Mouse (Mus musculus) forebrain, embryonic 12.5 days (tissue): Measurements from ENCODE around the gene Agbl3. TPM values are rescaled to one million over a fixed set of nuclear protein-coding genes. Genes with fewer than 3 reads are reported as not detected.

Experiments
- ATAC-seq: fragments of 200-750 bp; cut with Nextera tagmentation; 2 replicates; pipeline ENCODE4 v1.8.0; 2017; ENCODE audit warnings: moderate TSS enrichment; ENCODE audit not compliant: low FRiP score
- H3K27ac ChIP-seq: fragments of 300-500 bp; sonication (generic); 2 replicates; pipeline ENCODE4 v1.5.1; 2016; ENCODE audit warnings: mild to moderate bottlenecking
- H3K27me3 ChIP-seq: fragments of 300-500 bp; sonication (generic); 2 replicates; pipeline ENCODE4 v1.6.1; 2016; ENCODE audit warnings: mild to moderate bottlenecking
- H3K36me3 ChIP-seq: fragments of 300-500 bp; sonication (generic); replicated peaks from 2 replicates; pipeline ENCODE4 v1.6.1; 2016; ENCODE audit warnings: mild to moderate bottlenecking
- H3K4me1 ChIP-seq: fragments of 300-500 bp; sonication (generic); 2 replicates; pipeline ENCODE4 v1.6.1; 2016
- H3K4me2 ChIP-seq: fragments of 300-500 bp; sonication (generic); 2 replicates; pipeline ENCODE4 v1.6.1; 2016; ENCODE audit warnings: mild to moderate bottlenecking, moderate library complexity
- H3K4me3 ChIP-seq: fragments of 300-500 bp; sonication (generic); replicated peaks from 2 replicates; pipeline ENCODE4 v1.5.1; 2016; ENCODE audit warnings: mild to moderate bottlenecking
- H3K9ac ChIP-seq: fragments of 300-500 bp; sonication (generic); 2 replicates; pipeline ENCODE4 v1.6.1; 2016; ENCODE audit warnings: mild to moderate bottlenecking
- H3K9me3 ChIP-seq: fragments of 300-500 bp; sonication (generic); 2 replicates; pipeline ENCODE4 v1.6.1; 2016
- WGBS: fragments of 180-500 bp; shearing (Covaris S2); methylation state at CpG from one replicate; pipeline ENCODE4 v1.1.7; 2016; 5-methylcytosine and 5-hydroxymethylcytosine counted together
- polyA plus RNA-seq: library from polyadenylated mRNA; unstranded; fragments of >200 nt; fragmentation: Nextera tagmentation; extraction: Ambion mirVana; gene quantifications from 2 replicates; pipeline ENCODE4 v1.2.1, GENCODE M21; 2016

Gene Agbl3
- polyA plus RNA-seq, 1 experiment from 2014 or later, result 5.2 TPM

DNA sequence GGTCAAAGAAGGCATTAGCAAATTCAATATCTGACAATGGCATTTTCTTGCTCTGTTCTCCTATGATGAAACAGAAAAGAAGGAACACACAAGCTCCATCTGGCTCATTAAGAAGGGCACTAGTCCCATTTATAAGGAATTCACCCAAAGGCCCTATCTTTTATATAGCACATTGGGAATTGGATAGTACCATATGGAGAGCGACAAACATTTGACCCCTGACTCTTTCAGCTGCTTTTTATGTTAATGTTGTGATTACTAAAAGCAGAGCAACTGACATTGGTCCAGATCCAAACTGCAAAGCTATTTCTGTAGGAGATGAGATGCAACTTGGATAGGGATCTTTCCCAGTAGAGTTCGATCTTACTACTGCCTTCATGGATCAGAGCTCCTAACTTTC is 21.9 kb upstream of the Agbl3 start:
- H3K36me3 ChIP-seq, result peaks cover 38% of the 10 kb centered on the region
- no peak for ATAC-seq
- no peak overlapping the region for H3K9ac ChIP-seq
- H3K4me2 ChIP-seq, result no peak overlapping the region
- H3K27ac ChIP-seq, result no peak overlapping the region
- H3K9me3 ChIP-seq, result no peaks in the 10 kb centered on the region
- WGBS, result 90% methylated on average over 2 of the region's 2 CpGs
- H3K4me1 ChIP-seq, result no peaks in the 10 kb centered on the region
- no peaks in the 10 kb centered on the region for H3K27me3 ChIP-seq
- no peak overlapping the region for H3K4me3 ChIP-seq

DNA sequence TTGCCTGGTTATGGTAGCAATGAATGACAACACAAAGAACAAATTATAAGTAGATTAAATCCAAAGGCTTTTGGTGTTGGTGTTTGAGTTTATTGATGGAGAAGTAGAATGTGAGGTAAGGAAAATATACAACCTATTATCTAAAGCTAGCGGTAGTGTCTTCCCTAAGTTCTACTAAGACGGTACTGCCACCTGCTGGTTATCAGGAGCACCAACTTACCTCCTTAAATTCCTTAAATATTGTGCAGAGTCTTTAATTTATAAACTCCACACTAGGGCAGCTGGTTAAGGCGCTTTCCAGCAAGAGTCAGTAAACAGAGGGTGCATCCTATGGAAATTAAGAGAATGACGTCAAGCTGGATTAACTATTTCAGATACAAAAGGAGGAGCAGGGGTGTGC is 20.2 kb upstream of the Agbl3 start:
- H3K27ac ChIP-seq, result no peak overlapping the region
- no peak overlapping the region for H3K9ac ChIP-seq
- no peaks in the 10 kb centered on the region for H3K27me3 ChIP-seq
- H3K4me3 ChIP-seq, result no peak overlapping the region
- 54% methylated on average over 4 of the region's 4 CpGs for WGBS
- H3K9me3 ChIP-seq, result no peaks in the 10 kb centered on the region
- no peak for ATAC-seq
- peaks cover 38% of the 10 kb centered on the region for H3K36me3 ChIP-seq
- H3K4me1 ChIP-seq, result no peaks in the 10 kb centered on the region
- no peak overlapping the region for H3K4me2 ChIP-seq

DNA sequence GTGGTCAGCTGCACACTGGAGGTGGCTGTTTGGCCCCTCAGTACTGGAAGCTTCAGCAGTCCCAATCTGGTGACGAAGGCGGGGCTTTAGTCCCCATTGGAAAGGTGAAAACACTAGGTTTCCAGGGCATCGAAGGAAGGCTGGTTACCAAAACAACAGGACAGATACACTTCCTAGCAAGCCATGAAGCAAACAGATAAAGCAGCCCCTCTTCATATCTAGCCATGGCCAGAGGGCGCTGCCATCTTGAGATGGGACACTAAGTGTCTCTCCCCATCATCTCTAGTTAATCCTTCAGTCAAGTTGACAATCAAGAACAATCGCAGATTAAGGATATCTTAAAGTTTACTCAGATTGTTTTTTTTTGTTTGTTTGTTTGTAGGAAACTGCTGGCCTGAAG is 14.5 kb upstream of the Agbl3 start:
- Histone ChIP-seq H3K27me3 (no peaks in the 10 kb centered on the region), H3K27ac (no peak overlapping the region), H3K4me2 (no peak overlapping the region), H3K4me3 (no peak overlapping the region), H3K36me3 (peaks cover 22% of the 10 kb centered on the region), H3K4me1 (no peaks in the 10 kb centered on the region), H3K9ac (no peak overlapping the region), H3K9me3 (no peaks in the 10 kb centered on the region)
- ATAC-seq, result no peak
- 92% methylated on average over 5 of the region's 5 CpGs for WGBS

DNA sequence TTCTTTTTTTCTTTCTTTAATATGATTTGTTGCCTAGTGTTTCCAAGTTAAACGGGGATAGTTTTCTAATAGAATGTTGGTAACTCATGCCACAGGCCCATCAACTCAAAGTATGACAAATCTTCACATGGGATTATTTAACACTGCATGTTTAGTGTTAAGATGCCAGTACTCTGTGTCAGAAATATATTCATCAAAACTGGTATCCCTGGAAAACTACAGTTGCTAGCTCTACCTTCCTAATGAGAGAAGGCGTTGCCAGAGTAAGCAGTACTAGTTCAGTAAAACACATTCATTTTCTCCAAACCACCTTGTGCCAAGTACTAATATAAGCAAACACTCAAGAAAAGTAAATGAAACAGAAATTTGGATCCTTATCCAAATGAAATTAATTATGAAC is 10.2 kb upstream of the Agbl3 start:
- no peak for ATAC-seq
- H3K4me3 ChIP-seq, result no peak overlapping the region
- no peak overlapping the region for H3K4me2 ChIP-seq
- H3K27ac ChIP-seq, result no peak overlapping the region
- H3K36me3 ChIP-seq, result peaks cover 20% of the 10 kb centered on the region
- H3K9ac ChIP-seq, result no peak overlapping the region
- WGBS, result 93% methylated on average over 2 of the region's 2 CpGs
- H3K27me3 ChIP-seq, result no peaks in the 10 kb centered on the region
- no peaks in the 10 kb centered on the region for H3K9me3 ChIP-seq
- no peaks in the 10 kb centered on the region for H3K4me1 ChIP-seq

DNA sequence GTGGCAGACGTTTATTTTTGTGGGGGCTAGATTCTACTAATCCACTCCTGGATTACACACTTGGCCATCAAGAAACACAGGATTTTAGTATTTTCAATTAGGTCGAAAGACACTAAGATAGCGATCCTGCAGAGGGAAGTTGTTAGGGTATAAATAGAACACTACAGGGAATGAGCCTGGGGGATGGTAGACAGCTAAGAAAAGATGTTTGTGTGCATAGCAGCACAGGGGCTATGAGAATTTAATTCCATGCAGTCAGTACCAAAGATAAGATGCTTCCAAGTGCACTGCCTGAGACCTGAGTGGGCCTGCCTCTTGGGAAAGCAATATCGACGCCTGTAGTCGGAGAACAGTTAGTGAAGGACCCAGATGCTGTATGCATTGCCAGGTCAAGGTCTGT is 9.7 kb upstream of the Agbl3 start:
- Histone ChIP-seq H3K36me3 (peaks cover 20% of the 10 kb centered on the region), H3K4me2 (no peak overlapping the region), H3K27me3 (no peaks in the 10 kb centered on the region), H3K9ac (no peak overlapping the region), H3K4me3 (no peak overlapping the region), H3K9me3 (no peaks in the 10 kb centered on the region), H3K4me1 (no peaks in the 10 kb centered on the region), H3K27ac (no peak overlapping the region)
- ATAC-seq, result no peak
- WGBS, result 91% methylated on average over 6 of the region's 6 CpGs

DNA sequence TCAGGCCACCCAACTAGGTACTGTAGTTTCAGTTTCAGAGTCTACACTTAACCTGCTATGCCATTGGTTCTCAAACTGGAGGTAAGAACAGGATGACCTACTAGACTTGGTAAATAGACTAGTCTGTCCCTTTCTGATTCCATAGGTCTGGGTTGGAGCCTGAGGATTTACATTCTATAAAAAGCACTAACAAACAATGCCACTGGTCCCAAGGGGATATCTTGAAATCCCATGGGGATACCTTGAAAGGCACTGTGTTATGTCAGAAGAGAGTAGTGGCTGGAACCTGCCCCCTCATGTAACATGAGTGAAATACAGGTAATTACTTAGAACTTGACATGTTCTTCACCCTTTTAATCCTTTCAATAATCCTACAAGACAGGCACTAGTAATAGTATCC is 3.8 kb upstream of the Agbl3 start:
- Histone ChIP-seq H3K4me2 (no peak overlapping the region), H3K4me3 (no peak overlapping the region), H3K4me1 (0 out of 2 replicates have a peak, but pooled peaks cover 5% of the 10 kb centered on the region), H3K9me3 (no peaks in the 10 kb centered on the region), H3K36me3 (peaks cover 3% of the 10 kb centered on the region; the same call in 1 of the 2 replicates), H3K27ac (no peak overlapping the region), H3K9ac (no peak overlapping the region), H3K27me3 (no peaks in the 10 kb centered on the region; the same call in 1 of the 2 replicates)
- no peak for ATAC-seq

DNA sequence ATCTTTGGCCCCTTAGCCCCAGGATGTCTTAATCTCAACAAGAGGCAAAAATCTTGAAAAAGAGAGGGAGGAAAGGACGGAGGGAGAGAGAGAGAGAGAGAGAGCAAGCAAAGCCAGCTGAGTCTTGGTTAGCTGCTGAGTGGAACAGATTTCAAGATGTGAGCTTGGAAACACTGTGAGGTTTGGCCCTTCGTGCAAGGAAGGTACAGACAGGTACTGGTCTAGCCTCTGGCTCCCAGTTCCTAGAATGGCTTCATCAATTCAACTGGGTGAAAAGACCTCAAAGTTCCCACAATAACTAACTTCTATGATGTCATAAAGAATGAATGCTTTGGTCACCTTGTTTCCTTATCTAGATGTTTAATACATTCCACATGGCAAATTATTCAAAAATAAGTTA is 3.1 kb upstream of the Agbl3 start:
- no peaks in the 10 kb centered on the region for H3K9me3 ChIP-seq

DNA sequence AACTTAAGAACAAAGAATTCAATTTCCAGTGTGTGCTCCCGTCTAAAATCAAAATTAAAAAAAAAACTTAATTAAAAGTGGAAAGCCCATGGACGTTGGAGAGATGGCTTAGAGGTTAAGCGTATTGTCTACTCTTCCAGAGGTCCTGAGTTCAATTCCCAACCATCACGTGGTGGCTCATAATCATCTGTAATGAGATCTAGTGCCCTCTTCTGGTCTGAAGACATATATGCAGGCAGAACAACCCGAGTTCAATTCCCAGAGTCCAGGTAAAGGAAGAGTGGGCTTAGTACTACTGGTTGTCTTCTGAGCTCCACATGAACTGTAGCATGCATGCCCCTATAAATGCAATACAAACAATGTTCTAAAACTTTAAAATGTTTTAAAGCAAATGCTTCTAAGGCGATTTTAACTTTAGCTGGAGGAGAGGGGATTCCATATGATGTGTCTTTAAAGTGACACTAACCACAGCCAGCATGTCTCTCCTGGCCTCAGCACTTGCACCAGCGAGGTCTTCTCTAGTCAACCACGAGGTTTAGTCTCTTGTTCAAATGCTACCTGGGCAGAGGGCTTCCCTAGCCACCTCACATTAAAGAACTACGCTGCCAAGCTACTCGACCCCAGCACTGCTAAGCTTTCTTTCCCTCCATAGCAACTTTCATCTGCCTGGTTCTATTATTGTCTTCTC is 2.1 kb upstream of the Agbl3 start:
- no peaks in the 10 kb centered on the region; the same call in 1 of the 2 replicates for H3K27me3 ChIP-seq
- no peak overlapping the region for H3K4me3 ChIP-seq
- H3K9me3 ChIP-seq, result no peaks in the 10 kb centered on the region
- 0 out of 2 replicates have a peak, but pooled peaks cover 5% of the 10 kb centered on the region for H3K4me1 ChIP-seq
- H3K4me2 ChIP-seq, result no peak overlapping the region
- no peak overlapping the region for H3K27ac ChIP-seq
- no peak overlapping the region for H3K9ac ChIP-seq
- ATAC-seq, result no peak
- WGBS, result 74% methylated on average over 10 of the region's 10 CpGs
- no peaks in the 10 kb centered on the region for H3K36me3 ChIP-seq

More for the DNA sequence above, 3.1 kb upstream of the Agbl3 start:
- WGBS, result 84% methylated on average over 2 of the region's 2 CpGs
- no peak overlapping the region for H3K4me2 ChIP-seq
- H3K27ac ChIP-seq, result no peak overlapping the region
- H3K4me1 ChIP-seq, result 0 out of 2 replicates have a peak, but pooled peaks cover 5% of the 10 kb centered on the region
- H3K4me3 ChIP-seq, result no peak overlapping the region
- no peaks in the 10 kb centered on the region; the same call in 1 of the 2 replicates for H3K36me3 ChIP-seq
- no peak for ATAC-seq
- H3K27me3 ChIP-seq, result no peaks in the 10 kb centered on the region; the same call in 1 of the 2 replicates
- no peak overlapping the region for H3K9ac ChIP-seq

DNA sequence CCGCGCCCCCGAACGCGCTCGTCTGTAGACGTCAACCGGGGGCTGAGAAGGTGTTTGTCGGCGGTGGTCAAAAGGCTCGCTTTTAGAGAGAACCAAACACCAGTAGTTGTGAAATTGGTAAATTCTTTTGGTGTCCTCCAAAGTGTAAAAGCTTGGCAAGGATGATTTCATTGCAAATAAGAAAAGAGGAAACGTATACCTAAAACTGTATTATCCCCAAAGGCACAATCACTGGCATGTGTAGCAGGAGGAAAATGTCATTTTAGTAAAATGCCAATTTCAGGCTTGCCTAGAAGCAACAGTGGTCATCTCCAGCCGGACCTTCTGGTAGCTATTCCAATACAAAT is 684 bp downstream of the Agbl3 start:
- Histone ChIP-seq H3K9me3 (no peaks in the 10 kb centered on the region), H3K9ac (peak overlapping the region; percentile 89), H3K4me2 (peak overlapping the region; percentile 76), H3K4me3 (peak overlapping the region; percentile 69), H3K36me3 (peaks cover 2% of the 10 kb centered on the region; the same call in 1 of the 2 replicates), H3K27ac (peak overlapping the region; percentile 96), H3K4me1 (0 out of 2 replicates have a peak, but pooled peaks cover 5% of the 10 kb centered on the region), H3K27me3 (no peaks in the 10 kb centered on the region; the same call in 1 of the 2 replicates)
- WGBS, result 8% methylated on average over 13 of the region's 13 CpGs
- ATAC-seq, result no peak

DNA sequence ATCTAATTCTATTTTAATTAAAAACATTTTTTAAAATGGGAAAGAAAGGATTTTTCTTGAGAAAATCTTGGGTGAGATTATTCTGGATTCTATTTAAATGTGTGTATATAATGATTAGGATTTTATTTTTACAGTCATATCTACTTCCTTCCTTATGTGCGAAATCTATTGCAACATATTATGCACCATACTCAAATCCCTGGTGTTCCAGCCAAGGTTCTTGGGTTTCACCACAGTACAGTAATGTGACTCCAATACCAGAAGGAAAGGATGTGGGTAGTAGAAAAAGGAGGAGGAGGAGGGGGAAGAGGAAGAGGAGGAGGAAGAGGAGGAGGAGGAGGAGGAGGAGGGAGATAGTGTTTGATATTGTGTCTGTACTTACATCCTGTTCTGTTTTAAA is 2.3 kb downstream of the Agbl3 start:
- no peak overlapping the region for H3K27ac ChIP-seq
- ATAC-seq, result no peak
- WGBS, result 93% methylated on average over 1 of the region's 1 CpGs

DNA sequence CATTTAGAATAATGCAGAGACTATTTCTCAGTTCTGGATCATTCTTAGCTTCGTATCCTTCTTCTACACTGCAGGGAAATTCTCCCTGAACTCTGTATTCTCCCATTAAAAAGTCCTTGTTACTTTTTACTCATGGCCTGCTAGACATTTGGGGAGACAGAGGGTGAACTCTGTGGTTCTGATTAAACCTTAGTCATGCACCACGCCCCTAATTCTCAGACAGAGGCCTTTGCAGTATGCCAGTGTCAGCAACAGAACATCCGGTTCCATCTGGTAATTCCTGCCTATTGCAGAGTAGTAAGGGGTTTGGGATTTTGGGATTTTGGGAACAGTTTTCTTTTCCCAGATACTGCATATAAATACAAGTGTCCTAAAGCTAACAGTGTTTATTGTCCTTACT is 16.6 kb downstream of the Agbl3 start:
- Histone ChIP-seq H3K9me3 (no peaks in the 10 kb centered on the region), H3K4me1 (no peaks in the 10 kb centered on the region), H3K4me2 (no peak overlapping the region), H3K27ac (no peak overlapping the region), H3K9ac (no peak overlapping the region), H3K4me3 (no peak overlapping the region), H3K36me3 (no peaks in the 10 kb centered on the region), H3K27me3 (no peaks in the 10 kb centered on the region)
- WGBS, result 83% methylated on average over 3 of the region's 3 CpGs
- no peak for ATAC-seq

More for the DNA sequence above, 2.3 kb downstream of the Agbl3 start:
- H3K9me3 ChIP-seq, result no peaks in the 10 kb centered on the region
- H3K27me3 ChIP-seq, result no peaks in the 10 kb centered on the region; the same call in 1 of the 2 replicates
- H3K4me3 ChIP-seq, result no peak overlapping the region
- H3K9ac ChIP-seq, result no peak overlapping the region
- H3K4me1 ChIP-seq, result 0 out of 2 replicates have a peak, but pooled peaks cover 5% of the 10 kb centered on the region
- H3K36me3 ChIP-seq, result peaks cover 3% of the 10 kb centered on the region; the same call in 1 of the 2 replicates
- no peak overlapping the region for H3K4me2 ChIP-seq

DNA sequence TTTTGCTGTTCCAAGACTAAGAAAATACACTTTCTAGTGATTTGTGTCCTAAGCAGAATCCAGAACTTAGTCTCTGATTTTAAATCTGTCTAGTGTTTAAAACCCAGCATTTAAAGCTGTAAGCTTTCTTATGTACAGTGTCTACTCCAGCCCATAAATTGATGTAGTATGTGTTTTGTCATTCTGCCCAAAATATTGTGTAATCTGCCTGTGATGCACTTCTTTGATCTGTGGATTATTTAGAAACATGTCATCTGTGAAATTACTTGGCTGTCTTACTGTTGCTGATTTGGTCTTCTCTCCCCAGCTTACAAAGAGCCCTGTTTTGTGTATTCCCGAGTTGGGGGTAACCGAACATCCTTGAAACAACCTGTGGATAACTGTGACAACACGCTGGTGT is 17.7 kb downstream of the Agbl3 start:
- no peak overlapping the region for H3K4me3 ChIP-seq
- H3K36me3 ChIP-seq, result no peaks in the 10 kb centered on the region
- no peaks in the 10 kb centered on the region for H3K9me3 ChIP-seq
- no peaks in the 10 kb centered on the region for H3K27me3 ChIP-seq
- 81% methylated on average over 3 of the region's 3 CpGs for WGBS
- ATAC-seq, result no peak
- no peak overlapping the region for H3K27ac ChIP-seq
- no peak overlapping the region for H3K4me2 ChIP-seq
- no peak overlapping the region for H3K9ac ChIP-seq
- no peaks in the 10 kb centered on the region for H3K4me1 ChIP-seq

DNA sequence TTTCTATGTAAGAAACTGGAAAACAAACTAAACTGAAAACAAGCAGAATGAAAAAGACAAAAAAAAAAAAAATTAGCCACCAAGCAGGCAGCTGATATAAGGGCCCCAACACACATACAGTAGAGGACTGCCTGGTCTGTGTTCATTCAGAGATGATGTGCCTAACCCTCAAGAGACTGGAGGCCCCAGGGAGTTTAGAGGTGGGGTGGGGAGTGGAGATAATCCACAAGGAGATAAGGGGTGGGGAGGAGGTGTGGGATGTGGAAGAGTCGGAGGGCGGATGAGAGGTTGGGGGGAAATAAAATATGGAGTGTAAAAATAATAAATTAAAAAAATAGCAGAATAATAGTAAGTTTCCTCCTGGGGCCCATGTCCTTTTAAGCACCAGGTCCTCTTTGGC is 25.4 kb downstream of the Agbl3 start:
- H3K9ac ChIP-seq, result no peak overlapping the region
- H3K4me1 ChIP-seq, result no peaks in the 10 kb centered on the region
- no peaks in the 10 kb centered on the region for H3K36me3 ChIP-seq
- H3K4me2 ChIP-seq, result no peak overlapping the region
- ATAC-seq, result no peak
- WGBS, result 87% methylated on average over 2 of the region's 2 CpGs
- no peaks in the 10 kb centered on the region for H3K27me3 ChIP-seq
- no peaks in the 10 kb centered on the region for H3K9me3 ChIP-seq
- no peak overlapping the region for H3K4me3 ChIP-seq
- H3K27ac ChIP-seq, result no peak overlapping the region
